Mouse (Mus musculus): ENCODE data around the gene Clstn2. TPM values are rescaled to one million over a fixed set of nuclear protein-coding genes. Genes with fewer than 3 reads are reported as not detected.

The Clstn2 gene
- polyA plus RNA-seq, 1 experiment from 2014 or later, result 7.4 TPM

- no peak for ATAC-seq
- no peaks in the 10 kb centered on the region for H3K27me3 ChIP-seq
- ChIA-PET CTCF (no interaction called here), POLR2A (no interaction called here)
- in situ Hi-C loops (cut with MboI; ENCODE audit: low pct_unique_long_range_greater_than_20kb), result loop anchor here (10.0 kb wide), 1 partner anchor 565 kb away; no protein-coding TSS in a partner anchor
- no peak for TF ChIP-seq CTCF (IDR thresholded peaks at IDR 0.05)
- no peak for DNase-seq (ENCODE audit: low read depth, low spot score)
Observed at GRCm38 (mm10) chr9:98019876-98020275, 13.1 kb downstream of the Clstn2 start.

GRCm38 (mm10) chr9:98018687-98019086 is 14.3 kb downstream of the Clstn2 start:
- in situ Hi-C loops (cut with MboI; ENCODE audit: low pct_unique_long_range_greater_than_20kb), result no loop called here
- DNase-seq (ENCODE audit: low read depth, low spot score), result no peak
- no peak for TF ChIP-seq CTCF (IDR thresholded peaks at IDR 0.05)
- H3K27me3 ChIP-seq, result no peaks in the 10 kb centered on the region
- ATAC-seq, result no peak
- CTCF ChIA-PET, result interaction anchor here (0.8 to 1.2 kb wide), 2 partner anchors 12 to 17 kb away, joined by 3 read pairs; no protein-coding TSS in a partner anchor
- POLR2A ChIA-PET, result no interaction called here

DNA sequence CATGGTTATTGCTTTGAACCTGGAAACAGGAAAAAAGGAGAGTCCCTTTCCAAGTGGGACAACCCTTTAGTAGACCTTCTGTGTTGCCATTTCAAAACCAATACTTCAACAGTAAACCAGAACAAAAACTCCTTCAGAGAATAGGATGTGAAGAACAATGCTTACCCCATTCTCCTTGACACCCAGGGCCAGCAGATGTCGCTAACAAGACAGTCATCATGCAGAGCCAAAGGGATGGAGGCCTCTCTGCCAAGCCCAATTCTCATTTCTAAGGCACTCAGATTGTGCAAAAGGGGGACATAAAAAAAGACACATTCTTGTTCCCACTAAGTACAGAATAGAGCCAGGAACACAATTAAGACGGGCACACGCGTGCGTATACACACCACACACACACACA is 16.4 kb downstream of the Clstn2 start:
- POLR2A ChIA-PET, result interaction anchor here (1.1 kb wide), 1 partner anchor 450 kb away, joined by 3 read pairs; no protein-coding TSS in a partner anchor
- DNase-seq (ENCODE audit: low read depth, low spot score) (no peak), ATAC-seq (no peak)
- TF ChIP-seq CTCF (IDR thresholded peaks at IDR 0.05), result no peak
- CTCF ChIA-PET, result no interaction called here
- in situ Hi-C loops (cut with MboI; ENCODE audit: low pct_unique_long_range_greater_than_20kb), result no loop called here
- H3K27me3 ChIP-seq, result no peaks in the 10 kb centered on the region

- CTCF ChIA-PET, result interaction anchor here (1.1 kb wide), 1 partner anchor 14 kb away, joined by 3 read pairs; no protein-coding TSS in a partner anchor
- in situ Hi-C loops (cut with MboI; ENCODE audit: low pct_unique_long_range_greater_than_20kb), result no loop called here
- peak; percentile 24 for DNase-seq (ENCODE audit: low read depth, low spot score)
- POLR2A ChIA-PET, result no interaction called here
- peak; percentile 44 for ATAC-seq
- H3K27me3 ChIP-seq, result no peaks in the 10 kb centered on the region
- TF ChIP-seq CTCF (IDR thresholded peaks at IDR 0.05), result no peak
Observed at GRCm38 (mm10) chr9:97996349-97996748, 36.6 kb downstream of the Clstn2 start.

DNA sequence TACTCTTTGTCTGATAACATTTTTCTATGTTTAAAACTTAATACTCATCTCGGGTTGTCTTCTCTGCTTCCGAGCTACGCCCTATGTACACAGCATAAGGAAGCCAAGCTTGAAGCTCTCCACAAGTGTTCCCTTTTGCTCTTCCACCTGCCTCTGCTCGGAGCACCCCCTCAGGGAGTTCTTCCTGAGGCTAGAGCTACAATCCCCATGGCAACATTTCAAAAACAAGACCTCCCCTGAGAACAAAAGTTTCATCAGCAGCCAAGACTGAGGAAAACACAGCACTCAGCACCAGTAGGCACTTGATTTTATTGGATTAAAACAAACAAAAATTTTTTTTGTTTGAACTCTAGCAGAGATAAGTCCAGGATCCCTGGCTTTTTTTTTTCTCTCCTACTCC is 37.3 kb downstream of the Clstn2 start:
- CTCF ChIA-PET, result interaction anchor here (1.1 kb wide), 1 partner anchor 13 kb away, joined by 3 read pairs; no protein-coding TSS in a partner anchor
- no peak for TF ChIP-seq CTCF (IDR thresholded peaks at IDR 0.05)
- H3K27me3 ChIP-seq, result no peaks in the 10 kb centered on the region
- in situ Hi-C loops (cut with MboI; ENCODE audit: low pct_unique_long_range_greater_than_20kb), result no loop called here
- POLR2A ChIA-PET, result no interaction called here
- DNase-seq (ENCODE audit: low read depth, low spot score) (peak; percentile 30), ATAC-seq (peak; percentile 31)

DNA sequence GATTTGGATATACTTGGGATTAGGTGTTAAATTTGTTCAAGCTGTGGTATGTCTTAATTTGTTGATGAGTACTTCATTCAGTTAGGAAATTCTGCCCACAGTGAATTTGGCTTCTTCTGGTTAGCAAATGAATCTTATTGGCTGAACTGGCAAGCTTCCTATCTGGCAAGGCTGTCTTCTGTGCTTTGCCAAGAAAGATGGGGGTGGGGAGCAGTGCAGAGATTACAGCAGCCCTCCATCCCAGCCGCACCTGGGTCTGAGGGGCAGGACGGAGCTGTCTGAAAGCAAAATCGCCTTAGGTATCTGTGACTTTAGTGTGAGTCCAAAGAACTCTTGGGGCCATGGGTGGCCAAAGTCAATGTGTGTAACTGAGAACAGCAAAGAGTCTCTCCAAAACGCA is 40.9 kb downstream of the Clstn2 start:
- H3K27me3 ChIP-seq, result no peaks in the 10 kb centered on the region
- CTCF ChIA-PET, result interaction anchor here (1.1 kb wide), 1 partner anchor 51 kb away, joined by 4 read pairs; no protein-coding TSS in a partner anchor
- TF ChIP-seq CTCF (IDR thresholded peaks at IDR 0.05), result no peak
- ATAC-seq, result no peak
- POLR2A ChIA-PET, result interaction anchor here (0.5 kb wide), 1 partner anchor 705 kb away, joined by 3 read pairs; no protein-coding TSS in a partner anchor
- DNase-seq (ENCODE audit: low read depth, low spot score), result no peak
- in situ Hi-C loops (cut with MboI; ENCODE audit: low pct_unique_long_range_greater_than_20kb), result no loop called here

DNA sequence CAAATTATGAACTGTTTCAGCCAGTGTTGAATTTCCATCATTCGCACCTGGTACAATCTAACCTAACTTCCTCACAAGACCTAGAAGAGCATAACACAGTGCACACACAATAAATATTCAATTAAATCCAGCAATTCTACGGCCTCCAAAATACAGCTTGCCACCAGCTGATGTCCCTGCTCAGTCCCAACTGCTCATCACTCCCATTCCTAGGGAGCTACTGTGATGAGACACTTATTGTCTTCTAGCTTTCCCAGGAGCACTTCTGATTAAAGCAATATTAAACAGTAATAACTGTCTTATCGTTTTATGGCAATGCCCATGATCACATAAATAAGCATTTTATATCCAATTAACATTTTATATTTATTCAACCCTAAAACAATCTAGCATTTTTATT is 55.6 kb downstream of the Clstn2 start:
- no peaks in the 10 kb centered on the region for H3K27me3 ChIP-seq
- TF ChIP-seq CTCF (IDR thresholded peaks at IDR 0.05), result no peak
- ChIA-PET POLR2A (no interaction called here), CTCF (no interaction called here)
- DNase-seq (ENCODE audit: low read depth, low spot score), result no peak
- in situ Hi-C loops (cut with MboI; ENCODE audit: low pct_unique_long_range_greater_than_20kb), result no loop called here
- ATAC-seq, result no peak

GRCm38 (mm10) chr9:97974801-97975347 is 58.1 kb downstream of the Clstn2 start:
- H3K27me3 ChIP-seq, result no peaks in the 10 kb centered on the region
- ATAC-seq, result no peak
- CTCF ChIA-PET, result no interaction called here
- in situ Hi-C loops (cut with MboI; ENCODE audit: low pct_unique_long_range_greater_than_20kb), result no loop called here
- POLR2A ChIA-PET, result no interaction called here
- no peak for DNase-seq (ENCODE audit: low read depth, low spot score)
- TF ChIP-seq CTCF (IDR thresholded peaks at IDR 0.05), result no peak

DNA sequence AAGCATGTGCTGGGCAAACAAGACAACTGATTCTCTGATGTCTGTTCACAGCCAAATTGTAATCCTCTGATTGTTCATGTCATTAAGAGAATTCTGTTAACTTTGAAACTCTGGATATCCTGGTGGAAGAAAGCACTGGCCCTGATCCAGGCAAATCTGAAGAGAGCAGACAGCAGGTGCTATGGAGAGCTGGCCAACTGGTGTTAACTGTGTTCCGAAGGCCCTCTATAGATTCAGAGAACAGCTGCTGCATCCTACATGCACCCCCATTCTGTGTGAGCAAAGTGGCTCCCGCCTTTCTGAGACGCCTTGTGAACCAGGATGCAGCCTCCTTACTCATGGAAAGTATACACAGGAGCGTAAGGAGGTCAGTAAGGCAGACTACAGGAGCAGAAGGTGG is 66.3 kb downstream of the Clstn2 start:
- no peaks in the 10 kb centered on the region for H3K27me3 ChIP-seq
- ATAC-seq (no peak), DNase-seq (ENCODE audit: low read depth, low spot score) (no peak)
- in situ Hi-C loops (cut with MboI; ENCODE audit: low pct_unique_long_range_greater_than_20kb), result no loop called here
- ChIA-PET CTCF (no interaction called here), POLR2A (no interaction called here)
- TF ChIP-seq CTCF (IDR thresholded peaks at IDR 0.05), result no peak

DNA sequence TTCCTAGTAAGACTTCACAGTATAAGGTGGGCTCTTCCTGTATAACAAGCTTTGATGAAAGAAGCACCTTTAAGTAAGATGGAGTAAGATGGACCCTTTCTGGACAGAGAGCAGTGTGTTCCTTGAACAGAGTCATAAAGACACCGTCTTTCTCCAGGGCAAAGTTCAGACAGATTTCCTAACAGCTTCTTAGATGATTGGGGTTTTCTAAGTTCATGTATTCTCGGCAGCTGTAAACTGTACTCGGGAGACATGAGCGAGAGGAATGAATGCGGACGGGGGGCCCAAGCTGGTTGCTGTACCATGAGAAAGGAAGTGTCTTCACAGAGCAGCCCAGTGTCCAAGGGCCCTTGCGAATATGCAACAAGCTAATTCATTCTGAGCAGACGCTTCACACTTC is 75.5 kb downstream of the Clstn2 start:
- CTCF ChIA-PET, result interaction anchor here (1.5 to 1.7 kb wide), 2 partner anchors 8 to 12 kb away, joined by 3 to 4 read pairs; no protein-coding TSS in a partner anchor
- in situ Hi-C loops (cut with MboI; ENCODE audit: low pct_unique_long_range_greater_than_20kb), result no loop called here
- no peak for TF ChIP-seq CTCF (IDR thresholded peaks at IDR 0.05)
- POLR2A ChIA-PET, result no interaction called here
- H3K27me3 ChIP-seq, result no peaks in the 10 kb centered on the region
- no peak for ATAC-seq
- no peak for DNase-seq (ENCODE audit: low read depth, low spot score)

DNA sequence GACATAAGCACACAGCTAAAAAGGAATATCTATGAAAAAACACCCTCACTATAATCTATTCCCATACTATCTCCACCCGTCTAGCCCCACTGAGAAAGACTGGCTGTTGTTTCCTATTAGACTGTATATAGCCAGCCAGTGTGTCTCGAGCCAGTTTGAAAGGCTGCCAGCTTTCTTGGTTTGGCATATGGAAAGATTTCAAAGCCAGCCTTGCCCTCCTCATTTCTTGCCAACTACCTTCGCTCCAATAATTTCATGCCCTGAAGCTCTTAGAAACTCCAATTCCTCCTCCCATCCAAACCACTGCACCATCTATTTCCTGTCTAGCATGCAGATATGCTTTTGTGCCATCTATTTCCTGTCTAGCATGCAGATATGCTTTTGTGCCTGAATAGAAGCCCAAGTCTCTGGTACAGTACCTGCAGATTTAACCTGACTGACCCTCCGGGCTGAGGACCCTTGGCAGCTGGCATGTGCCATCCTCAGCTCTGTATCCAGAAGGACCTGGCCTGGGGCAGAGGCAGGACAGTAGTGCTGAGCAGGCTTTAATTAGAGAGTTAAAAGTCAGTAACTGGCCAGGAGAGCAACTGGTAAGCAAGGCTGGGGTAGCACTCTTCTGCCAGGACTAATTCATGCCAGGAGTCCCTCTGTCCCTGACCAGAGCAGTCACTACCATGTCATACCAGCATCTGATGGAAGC is 76.4 kb downstream of the Clstn2 start:
- DNase-seq (ENCODE audit: low read depth, low spot score) (peak; percentile 73), ATAC-seq (peak; percentile 44)
- CTCF ChIA-PET, result interaction anchor here (0.7 kb wide), 1 partner anchor 9 kb away, joined by 3 read pairs; no protein-coding TSS in a partner anchor
- no peaks in the 10 kb centered on the region for H3K27me3 ChIP-seq
- POLR2A ChIA-PET, result interaction anchor here (0.5 to 0.7 kb wide), 2 partner anchors 372 to 600 kb away, joined by 3 read pairs; no protein-coding TSS in a partner anchor
- TF ChIP-seq CTCF (IDR thresholded peaks at IDR 0.05), result no peak
- in situ Hi-C loops (cut with MboI; ENCODE audit: low pct_unique_long_range_greater_than_20kb), result no loop called here

Data from Patski (cell line).